Mouse (Mus musculus) MEL (cell line): Measurements from ENCODE around the gene Leng1. TPM values are rescaled to one million over a fixed set of nuclear protein-coding genes. Genes with fewer than 3 reads are reported as not detected.

Source experiments
- DNase-seq: peaks from one replicate; pipeline ENCODE4 v3.0.0; 2011; ENCODE audit warnings: low read depth, low spot score
- H3K27ac ChIP-seq: 2 replicates; pipeline ENCODE4 v1.5.1; 2012; ENCODE audit warnings: low read depth, mild to moderate bottlenecking, control low read depth, low read length, moderate library complexity; ENCODE audit not compliant: control insufficient read depth
- H3K27me3 ChIP-seq, 2 experiments: fragments of 150-350 bp in 1 of 2; sonication (generic) in 1 of 2; 2 replicates each; pipeline ENCODE4 v1.6.1; 2012; ENCODE audit warnings: low read length in 2 of 2, mild to moderate bottlenecking in 2 of 2, improper control_type of control experiment in 1 of 2, moderate library complexity in 1 of 2; ENCODE audit not compliant: insufficient read depth in 2 of 2, control insufficient read depth in 1 of 2
- H3K36me3 ChIP-seq, 2 experiments: 2 replicates each; pipeline ENCODE4 v1.6.1; 2012 to 2014; ENCODE audit warnings: low read length in 2 of 2, improper control_type of control experiment in 1 of 2, inconsistent platforms in 1 of 2, mild to moderate bottlenecking in 1 of 2; ENCODE audit not compliant: insufficient read depth in 2 of 2, control insufficient read depth in 1 of 2
- H3K4me1 ChIP-seq, 2 experiments: fragments of 150-350 bp in 1 of 2; sonication (generic) in 1 of 2; 2 replicates each; pipeline ENCODE4 v1.6.1; 2012; ENCODE audit warnings: low read length in 2 of 2, improper control_type of control experiment in 1 of 2, mild to moderate bottlenecking in 1 of 2; ENCODE audit not compliant: insufficient read depth in 2 of 2, control insufficient read depth in 1 of 2
- H3K4me3 ChIP-seq, 2 experiments: fragments of 150-350 bp in 1 of 2; sonication (generic) in 1 of 2; 2 replicates each; pipeline ENCODE4 v1.5.1; 2012; ENCODE audit warnings: low read depth in 2 of 2, low read length in 2 of 2, mild to moderate bottlenecking in 2 of 2, moderate library complexity in 2 of 2, control low read depth in 1 of 2, improper control_type of control experiment in 1 of 2; ENCODE audit not compliant: control insufficient read depth in 1 of 2, insufficient read depth in 1 of 2
- H3K79me2 ChIP-seq: 2 replicates; pipeline ENCODE4 v1.6.1; 2012; ENCODE audit warnings: mild to moderate bottlenecking, low read length, moderate library complexity; ENCODE audit not compliant: control insufficient read depth, poor library complexity, insufficient read depth
- H3K9ac ChIP-seq: 2 replicates; pipeline ENCODE4 v1.6.1; 2012; ENCODE audit warnings: low read depth, mild to moderate bottlenecking, control low read depth, low read length, moderate library complexity; ENCODE audit not compliant: control insufficient read depth, poor library complexity, severe bottlenecking
- H3K9me3 ChIP-seq: fragments of 150-350 bp; sonication (generic); replicated peaks from 2 replicates; pipeline ENCODE4 v1.6.1; 2012; ENCODE audit warnings: mild to moderate bottlenecking, low read length, improper control_type of control experiment, moderate library complexity; ENCODE audit not compliant: insufficient read depth
- BHLHE40 ChIP-seq: IDR thresholded peaks from 2 replicates; pipeline ENCODE4 v1.6.1; 2012; ENCODE audit warnings: low read depth, mild to moderate bottlenecking, inconsistent platforms, low read length, improper control_type of control experiment, borderline replicate concordance
- CTCF ChIP-seq, 3 experiments: IDR thresholded peaks in 2 of 3; conservative IDR thresholded peaks in 1 of 3; 2 replicates each; pipeline ENCODE4 v1.5.1; 2011 to 2012; ENCODE audit warnings: low read length in 3 of 3, low read depth in 2 of 3, mild to moderate bottlenecking in 2 of 3, improper control_type of control experiment in 1 of 3, inconsistent platforms in 1 of 3, mixed read lengths in 1 of 3, moderate library complexity in 1 of 3; ENCODE audit not compliant: control insufficient read depth in 1 of 3, insufficient read depth in 1 of 3, poor library complexity in 1 of 3, severe bottlenecking in 1 of 3
- E2F4 ChIP-seq: IDR thresholded peaks from 2 replicates; pipeline ENCODE4 v1.6.1; 2011; ENCODE audit warnings: low read depth, low read length, improper control_type of control experiment, borderline replicate concordance
- GATA1 ChIP-seq: IDR thresholded peaks from 2 replicates; pipeline ENCODE4 v1.6.1; 2011; ENCODE audit warnings: low read depth, low read length, improper control_type of control experiment
- MAZ ChIP-seq: IDR thresholded peaks from 2 replicates; pipeline ENCODE4 v1.6.1; 2012; ENCODE audit warnings: low read depth, mild to moderate bottlenecking, inconsistent platforms, low read length, improper control_type of control experiment
- MEF2A ChIP-seq: IDR thresholded peaks from 2 replicates; pipeline ENCODE4 v1.6.1; 2014; ENCODE audit warnings: low read depth, mild to moderate bottlenecking, inconsistent platforms, low read length, improper control_type of control experiment; ENCODE audit not compliant: poor library complexity, insufficient replicate concordance, severe bottlenecking; ENCODE audit errors: extremely low read depth
- MYB ChIP-seq: IDR thresholded peaks from 2 replicates; pipeline ENCODE4 v1.6.1; 2011; ENCODE audit warnings: mild to moderate bottlenecking, low read depth, low read length, improper control_type of control experiment
- MYC ChIP-seq: IDR thresholded peaks from 2 replicates; pipeline ENCODE4 v1.6.1; 2011; ENCODE audit warnings: low read depth, mild to moderate bottlenecking, low read length, improper control_type of control experiment, moderate library complexity
- NRF1 ChIP-seq: IDR thresholded peaks from 2 replicates; pipeline ENCODE4 v1.6.1; 2014; ENCODE audit warnings: low read depth, mild to moderate bottlenecking, inconsistent platforms, low read length, improper control_type of control experiment, moderate library complexity; ENCODE audit not compliant: poor library complexity, insufficient read depth, severe bottlenecking
- POLR2AphosphoS2 ChIP-seq: IDR thresholded peaks from 2 replicates; pipeline ENCODE4 v1.6.1; 2011; ENCODE audit warnings: low read length, improper control_type of control experiment
- SMC3 ChIP-seq: IDR thresholded peaks from 2 replicates; pipeline ENCODE4 v1.6.1; 2011; ENCODE audit warnings: low read depth, low read length, improper control_type of control experiment
- TBP ChIP-seq: IDR thresholded peaks from 2 replicates; pipeline ENCODE4 v1.8.0; 2011; ENCODE audit warnings: low read depth, low read length, improper control_type of control experiment
- TCF12 ChIP-seq: IDR thresholded peaks from 2 replicates; pipeline ENCODE4 v1.6.1; 2014; ENCODE audit warnings: low read depth, mild to moderate bottlenecking, inconsistent platforms, low read length, improper control_type of control experiment, moderate library complexity
- USF2 ChIP-seq, 2 experiments: IDR thresholded peaks; 2 replicates each; pipeline ENCODE4 v1.6.1; 2011 to 2012; ENCODE audit warnings: improper control_type of control experiment in 2 of 2, low read length in 2 of 2, borderline replicate concordance in 1 of 2, inconsistent platforms in 1 of 2, low read depth in 1 of 2, mild to moderate bottlenecking in 1 of 2; ENCODE audit not compliant: insufficient read depth in 1 of 2
- ZMIZ1 ChIP-seq: IDR thresholded peaks from 2 replicates; pipeline ENCODE4 v1.6.1; 2012; ENCODE audit warnings: low read depth, mild to moderate bottlenecking, inconsistent platforms, low read length, improper control_type of control experiment, moderate library complexity
- polyA plus RNA-seq, 2 experiments: library from polyadenylated mRNA; stranded (reverse) in 1 of 2; unstranded in 1 of 2; fragments of >175 nt in 1 of 2; fragments of >200 nt in 1 of 2; gene quantifications; 2 replicates each; pipeline versions ENCODE4 v1.2.1 to v1.2.4; 2012; ENCODE audit warnings: low replicate concordance in 2 of 2, low read depth in 1 of 2; ENCODE audit not compliant: insufficient read length in 2 of 2, insufficient read depth in 1 of 2, missing spikeins in 1 of 2
- total RNA-seq: library from RNA; depleted of rRNA; stranded (reverse); fragments of 300-350 nt; gene quantifications from 2 replicates; pipeline ENCODE4 v1.2.3, GENCODE M21; 2012

The Leng1 gene
- total and polyA plus RNA-seq, 3 experiments: 11.0 to 11.3 TPM; not detected in 1

GRCm38 (mm10) chr7:3684698-3685097 lies 19.1 kb upstream of the Leng1 start:
- no peaks in the 10 kb centered on the region for H3K36me3 ChIP-seq

GRCm38 (mm10) chr7:3683908-3684550 lies 18.4 kb upstream of the Leng1 start:
- no peak overlapping the region for H3K9ac ChIP-seq
- no peak for DNase-seq
- no peaks in the 10 kb centered on the region for H3K79me2 ChIP-seq
- no peaks in the 10 kb centered on the region for H3K4me1 ChIP-seq
- TF ChIP-seq CTCF (IDR thresholded peaks at IDR 0.05 in 2 of 3, conservative IDR thresholded peaks at IDR 0.05 in 1 of 3; ENCODE audit: control insufficient read depth in 1 of 3, insufficient read depth in 1 of 3, low read depth in 2 of 3, low read length in 3 of 3, poor library complexity in 1 of 3, severe bottlenecking in 1 of 3) (no peak), MYB (no peak), POLR2AphosphoS2 (no peak)
- H3K27me3 ChIP-seq: no peaks in the 10 kb centered on the region
- H3K36me3 ChIP-seq: no peaks in the 10 kb centered on the region
- H3K9me3 ChIP-seq: no peaks in the 10 kb centered on the region
- H3K4me3 ChIP-seq: no peak overlapping the region
- H3K27ac ChIP-seq: no peak overlapping the region

More at GRCm38 (mm10) chr7:3684698-3685097, 19.1 kb upstream of the Leng1 start:
- no peak for DNase-seq
- Histone ChIP-seq H3K9me3 (no peaks in the 10 kb centered on the region), H3K4me3 (no peak overlapping the region), H3K27me3 (no peaks in the 10 kb centered on the region), H3K9ac (no peak overlapping the region), H3K4me1 (no peaks in the 10 kb centered on the region), H3K79me2 (no peaks in the 10 kb centered on the region), H3K27ac (no peak overlapping the region)
- TF ChIP-seq MAZ (no peak), SMC3 (no peak), USF2 (IDR thresholded peaks at IDR 0.05; ENCODE audit: borderline replicate concordance in 1 of 2, insufficient read depth in 1 of 2, low read depth in 1 of 2, low read length in 2 of 2) (no peak), TBP (no peak), TCF12 (no peak), NRF1 (no peak), E2F4 (no peak), CTCF (IDR thresholded peaks at IDR 0.05 in 2 of 3, conservative IDR thresholded peaks at IDR 0.05 in 1 of 3; ENCODE audit: control insufficient read depth in 1 of 3, insufficient read depth in 1 of 3, low read depth in 2 of 3, low read length in 3 of 3, poor library complexity in 1 of 3, severe bottlenecking in 1 of 3) (no peak), GATA1 (no peak), BHLHE40 (no peak), ZMIZ1 (no peak), MYB (no peak), MYC (no peak), MEF2A (no peak)
